Mouse (Mus musculus) granulocyte monocyte progenitor cell, adult 5-6 weeks (primary cell): ENCODE results near the gene Sirt3. TPM values are rescaled to one million over a fixed set of nuclear protein-coding genes. Genes with fewer than 3 reads are reported as not detected.

Experiments
- ATAC-seq: replicated peaks from 2 replicates; pipeline ENCODE4 v1.8.0; 2016; ENCODE audit warnings: mild to moderate bottlenecking, moderate TSS enrichment, inconsistent platforms; ENCODE audit not compliant: poor library complexity, severe bottlenecking
- total RNA-seq, 2 experiments: library from RNA; stranded (forward) in 1 of 2; stranded (reverse) in 1 of 2; fragments of 200-712, 200-1000 nt in 1 of 2; fragments of >200 nt in 1 of 2; fragmentation: Nextera tagmentation in 1 of 2; gene quantifications; 2 replicates each; pipeline ENCODE4 v1.2.3; 2014 to 2017

Gene Sirt3
- total RNA-seq, 2 experiments from 2014 or later: 28.7 to 66.7 TPM

- ATAC-seq: no peak
These were observed 17.0 kb upstream of the Sirt3 start for GRCm38 (mm10) chr7:140899121-140899520.

- ATAC-seq: no peak
These were observed 15.8 kb upstream of the Sirt3 start for GRCm38 (mm10) chr7:140897863-140898262.

GRCm38 (mm10) chr7:140894611-140895010 is 12.5 kb upstream of the Sirt3 start:
- ATAC-seq: no peak

GRCm38 (mm10) chr7:140894031-140894430 is 11.9 kb upstream of the Sirt3 start:
- ATAC-seq: no peak

- ATAC-seq: peak; percentile 56; the same call in 1 of the 2 replicates
These were observed 8.5 kb upstream of the Sirt3 start for GRCm38 (mm10) chr7:140890636-140891035.

GRCm38 (mm10) chr7:140882469-140882803 is 327 bp upstream of the Sirt3 start:
- ATAC-seq: no peak

GRCm38 (mm10) chr7:140880865-140881515 is 1.1 kb downstream of the Sirt3 start:
- no peak for ATAC-seq

- no peak for ATAC-seq
These were observed 1.7 kb downstream of the Sirt3 start for GRCm38 (mm10) chr7:140880419-140880818.

- ATAC-seq: peak; percentile 43
These were observed 2.8 kb downstream of the Sirt3 start for GRCm38 (mm10) chr7:140879355-140879754.

- ATAC-seq: peak; percentile 44
These were observed 4.7 kb downstream of the Sirt3 start for GRCm38 (mm10) chr7:140877364-140877763.

- ATAC-seq: peak; percentile 85
These were observed 7.9 kb downstream of the Sirt3 start for GRCm38 (mm10) chr7:140874224-140874623.

- no peak for ATAC-seq
These were observed 17.3 kb downstream of the Sirt3 start for GRCm38 (mm10) chr7:140864761-140865160.

- no peak for ATAC-seq
These were observed 21.4 kb downstream of the Sirt3 start for GRCm38 (mm10) chr7:140860728-140861127.

GRCm38 (mm10) chr7:140859997-140860396 is 22.1 kb downstream of the Sirt3 start:
- ATAC-seq: no peak

GRCm38 (mm10) chr7:140858746-140859145 is 23.4 kb downstream of the Sirt3 start:
- ATAC-seq: no peak

GRCm38 (mm10) chr7:140857550-140858505 is 24.3 kb downstream of the Sirt3 start, which contains the start of gene Bet1l:
Gene Bet1l (minus strand): TSS chr7:140857577.
- no peak for ATAC-seq

GRCm38 (mm10) chr7:140856785-140857549 is 25.1 kb downstream of the Sirt3 start, which contains the start of gene Ric8a:
Gene Ric8a (plus strand): TSS chr7:140856957.
- ATAC-seq: peak; percentile 63

- ATAC-seq: peak; percentile 54
These were observed 26.0 kb downstream of the Sirt3 start, which contains the start of gene Gm45785 for GRCm38 (mm10) chr7:140855860-140856784. Gene Gm45785 (minus strand): TSS chr7:140856331.

- ATAC-seq: no peak
These were observed 26.9 kb downstream of the Sirt3 start for GRCm38 (mm10) chr7:140855181-140855580.
